Mouse (Mus musculus): ENCODE measurements around the gene Zc3h10.
"Not testable (repeated sequence)": the region's sequence is repeated elsewhere in the genome, so short reads cannot be mapped to it uniquely, and the experiment has no call there.

Zc3h10 gene

GRCm38 (mm10) chr10:128547361-128548032, at the start of gene Zc3h10:
TSS of gene Zc3h10 (minus strand) at chr10:128547774.
- peak; percentile 98 for DNase-seq (ENCODE audit: low spot score)

DNA sequence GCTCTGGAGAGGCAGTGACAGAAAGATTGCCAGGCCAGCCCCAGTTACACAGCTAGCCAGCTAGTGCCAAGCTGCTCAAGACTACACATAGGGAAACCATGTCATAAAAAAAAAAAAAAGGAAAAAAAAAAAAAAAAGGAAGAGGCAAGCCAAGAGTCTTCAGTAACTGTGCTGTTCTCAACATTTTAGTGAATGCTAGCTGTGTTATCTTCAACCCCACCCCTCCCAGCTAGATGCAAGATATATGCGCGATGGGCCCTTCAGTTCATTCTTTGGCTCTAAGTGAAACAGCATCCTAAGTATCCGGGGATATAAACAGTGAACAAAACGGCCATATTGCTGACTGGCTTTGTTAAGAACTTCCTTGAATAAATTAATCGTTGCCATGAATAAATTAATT, 45.2 kb upstream of the Zc3h10 start:
- no peak for DNase-seq (ENCODE audit: low spot score)

DNA sequence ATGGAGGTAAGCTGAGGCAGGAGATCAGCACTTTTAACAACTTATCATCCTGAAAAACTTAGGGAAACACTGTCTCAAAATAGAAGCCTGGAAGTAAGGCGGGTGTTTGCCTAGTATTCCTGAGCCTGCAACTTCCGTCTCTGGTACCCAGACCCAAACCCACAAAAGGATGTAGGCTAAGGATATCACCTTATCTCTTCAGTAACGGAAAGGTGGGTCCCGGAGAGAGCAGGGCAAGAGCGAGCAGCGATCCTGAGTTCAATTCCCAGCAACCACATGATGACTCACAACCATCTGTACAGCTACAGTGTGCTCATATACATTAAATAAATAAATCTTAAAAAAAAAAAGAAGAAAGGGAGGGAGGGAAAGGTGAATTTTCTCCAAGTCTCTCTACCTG, 43.9 kb upstream of the Zc3h10 start:
- DNase-seq (ENCODE audit: low spot score): no peak

GRCm38 (mm10) chr10:128590193-128590690, 42.7 kb upstream of the Zc3h10 start:
- peak; percentile 12 for DNase-seq (ENCODE audit: low spot score)

- DNase-seq (ENCODE audit: low spot score): peak; percentile 25
Observed at GRCm38 (mm10) chr10:128589464-128590192, 42.1 kb upstream of the Zc3h10 start, which contains the start of gene Erbb3. TSS of gene Erbb3 (minus strand) at chr10:128589652.

DNA sequence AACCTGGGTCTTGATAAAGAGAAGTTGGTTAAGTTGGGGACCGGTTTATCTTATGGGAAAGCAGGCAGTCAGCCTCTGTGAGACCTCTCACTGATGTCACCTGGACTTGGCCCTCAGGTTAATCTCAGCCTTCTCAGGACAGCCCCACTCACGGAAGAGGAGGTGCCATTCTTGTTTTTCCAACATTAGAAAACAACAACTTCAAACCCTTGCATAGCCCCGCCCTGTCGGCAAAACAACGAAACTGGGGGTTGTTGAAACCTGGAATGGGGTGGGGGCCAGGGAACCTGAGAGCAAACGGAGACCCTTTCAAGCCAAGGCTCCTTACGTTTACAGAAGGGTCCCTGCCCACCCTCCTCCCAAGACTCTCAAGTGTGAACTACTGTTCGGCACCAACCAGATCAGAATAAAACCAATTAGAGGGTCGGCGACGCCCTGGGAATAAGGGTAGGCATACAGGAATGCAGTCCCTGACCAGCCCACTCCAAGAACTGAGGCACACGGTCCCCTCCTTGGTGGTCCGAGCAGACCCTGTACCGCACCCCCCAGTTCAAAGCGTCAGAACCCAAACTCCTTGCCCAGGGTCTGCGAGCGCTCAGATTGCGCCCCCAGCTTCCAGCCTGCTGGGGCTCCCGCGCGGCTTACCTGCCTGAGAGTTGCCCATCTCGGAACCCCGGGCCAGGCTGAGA, 41.3 kb upstream of the Zc3h10 start:
- DNase-seq (ENCODE audit: low spot score): no peak

DNA sequence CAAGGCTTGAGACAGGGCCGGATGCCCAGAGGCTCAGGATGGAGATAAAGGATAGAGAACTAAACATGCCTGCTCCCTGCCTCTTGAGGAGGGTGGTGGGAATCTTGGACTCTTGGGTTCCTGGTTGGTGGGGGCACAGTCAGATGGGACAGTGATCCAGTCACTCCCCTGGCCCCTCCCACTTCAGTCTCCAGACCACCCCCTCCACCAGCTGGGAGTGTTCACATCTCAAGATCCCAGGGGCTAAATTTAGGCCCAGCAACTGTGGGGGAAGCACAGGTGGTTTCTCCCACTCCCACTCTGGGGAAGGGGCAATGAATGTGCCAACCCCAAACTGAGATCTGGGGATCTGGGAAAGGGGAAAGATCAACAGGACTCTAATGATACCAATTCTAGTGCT, 40.6 kb upstream of the Zc3h10 start:
- DNase-seq (ENCODE audit: low spot score): no peak

GRCm38 (mm10) chr10:128587697-128588096, 40.1 kb upstream of the Zc3h10 start:
- no peak for DNase-seq (ENCODE audit: low spot score)

GRCm38 (mm10) chr10:128587120-128587519, 39.5 kb upstream of the Zc3h10 start:
- DNase-seq (ENCODE audit: low spot score): no peak

DNA sequence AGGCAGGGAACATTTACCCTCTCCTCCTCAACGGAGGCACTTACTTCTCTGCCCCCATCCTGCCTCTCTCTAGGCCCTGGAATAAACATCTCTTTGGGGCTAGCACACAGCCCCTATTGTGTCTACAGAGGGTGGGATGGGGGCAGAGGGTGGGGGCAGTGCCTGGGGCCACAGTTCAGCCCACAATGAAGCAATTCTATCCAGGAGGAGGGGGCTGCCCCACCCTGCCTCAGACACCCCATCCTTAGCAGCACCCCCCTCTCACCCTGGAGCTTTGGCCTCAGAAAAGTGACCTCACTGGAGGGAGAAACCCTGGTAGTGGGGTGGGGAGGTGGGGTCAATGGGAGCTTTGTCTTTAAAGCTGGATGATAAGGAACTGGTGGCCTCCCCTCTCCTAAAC, 39.0 kb upstream of the Zc3h10 start:
- no peak for DNase-seq (ENCODE audit: low spot score)

- no peak for DNase-seq (ENCODE audit: low spot score)
Observed at GRCm38 (mm10) chr10:128584386-128584785, 36.8 kb upstream of the Zc3h10 start.

- DNase-seq (ENCODE audit: low spot score): no peak
Observed at GRCm38 (mm10) chr10:128583644-128584043, 36.1 kb upstream of the Zc3h10 start.

DNA sequence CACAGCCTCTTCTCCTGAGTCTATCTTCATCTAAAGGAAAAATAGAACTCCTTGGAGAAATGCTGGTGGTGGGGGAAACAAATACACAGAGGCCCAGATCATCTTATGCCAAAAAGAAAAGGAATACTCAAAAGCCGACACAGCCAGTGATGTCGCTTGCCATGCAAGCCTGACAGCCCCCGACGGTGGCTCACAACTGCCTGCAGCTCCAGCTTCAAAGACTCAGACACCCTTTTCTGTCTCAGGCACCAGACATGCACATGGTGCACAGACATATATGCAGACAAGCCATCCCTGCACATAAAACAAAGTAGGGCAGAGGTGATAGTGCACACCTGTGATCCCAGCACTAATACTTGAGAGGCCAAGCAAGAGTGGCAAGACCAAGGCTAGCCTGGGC, 32.2 kb upstream of the Zc3h10 start:
- DNase-seq (ENCODE audit: low spot score): no peak

DNA sequence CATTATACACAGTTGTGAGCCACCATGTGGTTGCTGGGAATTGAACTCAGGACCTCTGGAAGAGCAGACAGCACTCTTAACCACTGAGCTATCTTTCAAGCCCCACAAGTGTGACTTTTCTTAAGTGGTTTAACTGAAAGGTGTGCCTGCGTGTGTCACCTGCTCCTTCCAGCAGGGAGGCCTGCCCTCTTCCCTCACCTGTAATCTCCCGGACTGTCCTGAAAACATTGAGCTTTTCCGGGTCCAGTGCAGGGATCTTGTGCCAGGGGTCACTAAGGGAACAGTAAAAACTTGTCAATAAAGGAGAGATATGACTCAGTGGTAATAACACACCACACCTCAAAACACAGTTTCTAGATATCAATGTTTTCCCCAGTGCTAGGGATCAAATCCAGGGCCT, 31.7 kb upstream of the Zc3h10 start:
- no peak for DNase-seq (ENCODE audit: low spot score)

DNA sequence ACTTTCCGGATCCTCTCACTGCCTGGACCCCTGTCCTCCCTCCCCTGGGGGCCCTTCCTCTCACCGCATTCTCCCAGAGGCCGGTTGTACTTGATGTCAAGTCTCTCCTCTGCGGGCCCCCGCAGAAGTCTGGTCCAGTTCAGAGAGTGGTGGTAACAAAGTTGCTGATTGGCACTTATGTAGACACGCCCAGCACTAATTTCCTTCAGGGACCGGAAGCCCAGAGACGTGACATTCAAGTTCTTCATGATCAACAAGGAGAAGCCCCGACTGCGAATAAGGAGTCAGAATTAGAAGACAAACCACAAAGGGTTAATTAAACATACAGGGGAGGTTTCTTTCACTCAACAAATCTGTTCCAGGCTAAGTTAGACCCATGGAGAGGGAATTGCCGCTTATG, 30.8 kb upstream of the Zc3h10 start:
- no peak for DNase-seq (ENCODE audit: low spot score)

GRCm38 (mm10) chr10:128575063-128575462, 27.5 kb upstream of the Zc3h10 start:
- no peak for DNase-seq (ENCODE audit: low spot score)

DNA sequence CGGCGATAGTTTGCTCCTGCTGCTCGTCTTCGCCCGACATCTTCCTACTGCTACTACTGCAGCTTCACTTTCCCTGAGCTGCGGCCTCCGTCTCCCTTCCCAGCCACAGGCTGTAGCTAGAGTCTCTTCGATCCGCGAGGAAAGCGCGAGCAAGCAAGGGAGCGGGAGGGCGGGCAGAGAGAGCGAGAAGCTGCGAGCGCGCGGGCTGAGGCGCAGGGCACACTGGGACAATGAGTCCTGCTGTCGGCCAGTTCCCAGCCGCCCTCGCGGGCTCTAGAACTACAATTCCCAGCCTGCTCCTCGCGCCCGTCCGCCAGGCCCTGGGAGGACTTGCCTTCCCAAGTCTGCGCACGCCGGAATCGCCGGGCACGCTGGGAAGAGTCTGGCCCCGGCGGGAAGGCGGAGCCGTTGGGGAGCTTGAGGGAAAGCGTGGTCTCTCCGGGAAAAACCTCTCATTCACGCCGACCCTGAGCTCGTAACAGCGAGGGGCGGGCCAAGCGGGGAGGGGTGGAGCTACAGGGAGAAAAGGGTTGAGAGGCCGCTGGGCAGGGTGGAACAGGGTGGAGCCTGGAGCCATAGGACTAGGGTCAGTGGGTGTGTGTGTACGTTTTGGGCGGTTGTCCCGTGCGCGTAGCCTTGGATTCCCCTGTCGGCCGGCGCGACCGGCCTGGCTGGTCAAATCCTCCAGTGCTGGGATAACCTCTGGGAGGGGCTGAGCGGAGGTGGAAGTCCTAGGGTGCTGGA, 18.4 kb upstream of the Zc3h10 start, which contains the start of gene Pa2g4:
Gene Pa2g4, minus strand, starts transcription at position 200 of the 744 bp plus-strand sequence.
- peak; percentile 93 for DNase-seq (ENCODE audit: low spot score)

- no peak for DNase-seq (ENCODE audit: low spot score)
Observed at GRCm38 (mm10) chr10:128565206-128565787, 17.7 kb upstream of the Zc3h10 start.

DNA sequence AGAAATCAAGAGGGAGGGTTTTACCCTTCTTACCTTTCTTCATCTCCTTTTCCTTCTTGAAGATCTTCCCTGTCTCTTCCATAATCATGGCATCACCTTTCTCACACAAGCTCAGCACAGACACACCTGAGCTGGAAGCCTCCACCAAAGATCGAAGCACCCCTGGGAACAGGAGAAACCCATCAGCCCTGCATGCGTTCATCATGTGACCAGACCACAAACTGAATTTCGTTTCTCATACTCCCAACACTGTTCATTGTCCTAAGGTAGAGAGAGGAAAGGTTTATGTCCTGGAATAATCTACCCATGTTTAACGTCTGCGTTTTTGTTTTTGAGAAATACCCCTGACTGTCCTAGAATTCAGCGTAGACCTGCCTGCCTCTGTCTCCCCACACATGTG, 16.0 kb upstream of the Zc3h10 start:
- no peak for DNase-seq (ENCODE audit: low spot score)

DNA sequence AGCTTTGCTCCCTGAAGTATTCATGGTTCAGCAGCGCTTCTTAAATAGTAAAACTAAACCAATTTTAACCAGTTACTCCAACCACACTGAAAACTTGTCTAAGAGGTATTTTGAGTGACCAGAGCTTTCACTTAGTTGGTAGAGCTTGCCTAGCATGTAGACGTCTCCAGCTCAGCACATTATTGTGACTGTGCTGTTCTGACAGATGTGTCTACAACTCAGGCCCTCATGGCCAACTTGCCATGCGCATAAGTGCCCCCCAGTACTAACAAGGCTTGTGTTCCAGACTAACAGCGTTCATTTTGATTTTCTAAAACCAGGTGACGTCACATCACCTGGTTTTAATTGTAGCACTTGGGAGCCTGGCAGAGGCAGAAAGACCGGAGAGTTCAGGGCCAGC, 9.4 kb upstream of the Zc3h10 start:
- DNase-seq (ENCODE audit: low spot score): no peak

GRCm38 (mm10) chr10:128556286-128556685, 8.7 kb upstream of the Zc3h10 start:
- DNase-seq (ENCODE audit: low spot score): no peak

GRCm38 (mm10) chr10:128555567-128555966, 8.0 kb upstream of the Zc3h10 start:
- not testable (repeated sequence) for DNase-seq (ENCODE audit: low spot score)
